In genomic region chr13:96377883-96378282, GRCm38 (mm10) we compare ENCODE assay signal across 18 mouse cellular contexts.
"Had no signal": no experiment of that assay in that cellular context is flagged by ENCODE, and none has a peak within 500 bp of the region (broad histone marks: within the 10 kb centered on the region; RNA-seq: fewer than 3 reads in every experiment).

No protein-coding gene starts in this region.

- DNase-seq: liver, postnatal 0 days; lung, adult 2 months; lung, postnatal 14 days; lung, postnatal 36 days; right cerebral cortex, postnatal 14 days; right cerebral cortex, postnatal 4 days; spleen, adult 18-20 months; thymus, adult 18-20 months; thymus, postnatal 14 days; thymus, postnatal 36 days had no signal

- H3K4me3 ChIP-seq: liver, embryonic 15.5 days; lung, embryonic 15.5 days; megakaryocyte, embryonic 14.5 days; midbrain, embryonic 13.5 days; midbrain, embryonic 15.5 days; neural tube, embryonic 12.5 days had no signal

- H3K27ac ChIP-seq: liver, embryonic 15.5 days; lung, embryonic 15.5 days; macrophage; midbrain, embryonic 13.5 days; midbrain, embryonic 15.5 days; neural tube, embryonic 12.5 days had no signal

- H3K9ac ChIP-seq: liver, embryonic 15.5 days; liver, postnatal 0 days; lung, embryonic 15.5 days; midbrain, embryonic 13.5 days; midbrain, embryonic 15.5 days; neural tube, embryonic 12.5 days had no signal

- ATAC-seq: liver, postnatal 0 days; lung, postnatal 0 days; midbrain, embryonic 13.5 days; midbrain, embryonic 15.5 days had no signal

- H3K27me3 ChIP-seq: liver, embryonic 15.5 days; lung, embryonic 15.5 days; midbrain, embryonic 13.5 days; midbrain, embryonic 15.5 days; neural tube, embryonic 12.5 days had no signal

- H3K36me3 ChIP-seq: liver, embryonic 15.5 days; lung, embryonic 15.5 days; midbrain, embryonic 13.5 days; midbrain, embryonic 15.5 days; neural tube, embryonic 12.5 days had no signal

- H3K4me1 ChIP-seq: liver, embryonic 15.5 days; lung, embryonic 15.5 days; midbrain, embryonic 13.5 days; midbrain, embryonic 15.5 days; neural tube, embryonic 12.5 days had no signal

- H3K9me3 ChIP-seq: liver, embryonic 15.5 days; lung, embryonic 15.5 days; midbrain, embryonic 13.5 days; midbrain, embryonic 15.5 days; neural tube, embryonic 12.5 days had no signal
